Mouse (Mus musculus): ENCODE measurements around the gene Nfkbiz. TPM values are rescaled to one million over a fixed set of nuclear protein-coding genes. Genes with fewer than 3 reads are reported as not detected.
"Not testable (repeated sequence)": the region's sequence is repeated elsewhere in the genome, so short reads cannot be mapped to it uniquely, and the experiment has no call there.

Gene Nfkbiz
- polyA plus RNA-seq, 1 experiment from 2014 or later = 1.8 TPM

DNA sequence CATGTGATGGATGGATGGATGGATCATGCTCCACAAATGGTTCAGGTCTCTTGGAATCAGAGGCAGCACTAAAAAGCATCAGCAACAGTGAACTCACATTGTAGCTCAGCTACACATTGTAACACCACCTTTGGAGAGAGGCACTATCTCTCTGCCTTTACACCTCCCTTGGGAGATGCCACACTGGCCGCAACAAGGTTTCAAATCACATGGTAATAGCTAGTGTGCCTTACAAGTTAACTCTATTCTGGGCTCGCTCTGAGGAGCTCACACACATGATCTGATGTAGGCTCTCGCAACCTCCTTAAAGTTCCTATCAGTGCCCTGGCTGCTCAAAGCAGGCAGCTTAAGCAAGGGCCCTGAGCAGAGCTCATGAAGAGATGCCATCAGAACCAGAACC lies 11.8 kb upstream of the Nfkbiz start:
- H3K36me3 ChIP-seq = peaks cover 8% of the 10 kb centered on the region; the same call in 1 of the 2 replicates
- no peaks in the 10 kb centered on the region for H3K27me3 ChIP-seq
- ATAC-seq (ENCODE audit: low FRiP score) = no peak
- no peak overlapping the region for H3K9ac ChIP-seq
- H3K4me1 ChIP-seq = no peaks in the 10 kb centered on the region
- no peak overlapping the region for H3K4me2 ChIP-seq (replicated peaks)
- H3K4me3 ChIP-seq = no peak overlapping the region
- no peak overlapping the region for H3K27ac ChIP-seq
- WGBS = 92% methylated on average over 3 of the region's 3 CpGs
- H3K9me3 ChIP-seq (replicated peaks) = no peaks in the 10 kb centered on the region

DNA sequence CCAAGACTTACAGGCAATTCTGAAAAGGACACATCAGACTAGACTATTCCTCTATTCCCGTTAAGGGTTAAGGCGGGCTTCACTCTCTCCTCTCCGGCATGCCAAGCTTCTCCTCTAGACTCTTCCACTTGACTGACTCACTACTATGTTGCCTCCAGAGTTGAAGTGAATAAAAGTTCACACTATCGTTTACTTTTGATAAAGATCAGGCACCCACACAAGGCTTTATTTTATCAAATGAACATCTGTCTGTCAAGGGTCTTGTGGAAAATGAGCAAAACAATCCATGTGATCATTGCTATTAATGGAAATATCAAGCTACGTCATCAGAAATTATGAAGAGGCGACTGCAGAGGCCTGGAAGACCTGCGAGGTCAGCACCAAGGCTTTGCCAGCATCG lies 9.0 kb upstream of the Nfkbiz start:
- WGBS = 87% methylated on average over 8 of the region's 8 CpGs
- Histone ChIP-seq H3K36me3 (peaks cover 17% of the 10 kb centered on the region), H3K4me2 (replicated peaks) (no peak overlapping the region), H3K27ac (no peak overlapping the region), H3K27me3 (no peaks in the 10 kb centered on the region), H3K9me3 (replicated peaks) (no peaks in the 10 kb centered on the region; the same call in 1 of the 2 replicates), H3K9ac (no peak overlapping the region), H3K4me3 (no peak overlapping the region), H3K4me1 (no peaks in the 10 kb centered on the region)
- ATAC-seq (ENCODE audit: low FRiP score) = no peak

DNA sequence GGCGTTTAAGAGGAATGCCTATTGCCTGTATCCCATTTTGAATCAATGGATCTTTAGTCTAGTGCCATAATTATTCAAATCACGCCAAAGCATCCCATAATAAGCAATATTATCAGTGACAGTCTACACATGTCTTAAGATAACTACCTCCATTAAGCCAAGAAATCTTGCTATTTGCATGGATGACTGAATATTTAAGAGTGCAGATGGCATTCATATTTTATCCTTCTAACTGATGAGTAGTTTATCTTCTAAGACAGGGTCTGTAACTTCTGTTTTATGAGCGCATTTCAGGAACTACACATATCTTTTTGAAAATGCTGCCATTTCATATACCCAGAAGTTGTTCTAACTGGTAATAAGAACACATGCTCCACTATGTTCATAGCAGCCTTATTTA lies 6.1 kb upstream of the Nfkbiz start:
- H3K4me2 ChIP-seq (replicated peaks) = no peak overlapping the region
- no peaks in the 10 kb centered on the region; the same call in 1 of the 2 replicates for H3K9me3 ChIP-seq (replicated peaks)
- no peak overlapping the region for H3K4me3 ChIP-seq
- no peak for ATAC-seq (ENCODE audit: low FRiP score)
- H3K27ac ChIP-seq = no peak overlapping the region
- H3K4me1 ChIP-seq = no peaks in the 10 kb centered on the region
- WGBS = 96% methylated on average over 3 of the region's 3 CpGs
- H3K36me3 ChIP-seq = peaks cover 17% of the 10 kb centered on the region
- no peaks in the 10 kb centered on the region for H3K27me3 ChIP-seq
- H3K9ac ChIP-seq = no peak overlapping the region

DNA sequence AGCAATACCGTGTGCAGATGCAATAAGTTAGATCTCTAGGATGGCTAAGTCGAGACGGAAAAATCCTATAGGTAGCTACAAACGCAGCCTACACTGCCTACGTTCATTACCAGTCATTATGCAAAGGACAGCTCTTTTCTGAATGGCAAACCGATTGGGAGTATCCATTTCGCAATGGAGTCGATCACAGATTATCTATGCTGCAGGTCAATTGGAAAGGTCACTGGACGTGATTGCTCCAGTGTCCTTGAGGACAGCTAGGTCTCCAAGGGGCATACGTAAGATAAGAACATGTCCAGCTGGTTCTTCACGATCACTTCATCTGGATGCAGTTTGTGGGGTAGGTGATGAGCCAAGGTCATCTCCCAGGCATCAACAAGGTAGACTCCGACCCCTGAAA lies 5.2 kb upstream of the Nfkbiz start:
- Histone ChIP-seq H3K4me3 (no peak overlapping the region), H3K27ac (no peak overlapping the region), H3K4me2 (replicated peaks) (no peak overlapping the region), H3K4me1 (no peaks in the 10 kb centered on the region), H3K9me3 (replicated peaks) (no peaks in the 10 kb centered on the region; the same call in 1 of the 2 replicates), H3K27me3 (no peaks in the 10 kb centered on the region), H3K36me3 (peaks cover 13% of the 10 kb centered on the region), H3K9ac (no peak overlapping the region)
- no peak for ATAC-seq (ENCODE audit: low FRiP score)
- 94% methylated on average over 12 of the region's 12 CpGs for WGBS

DNA sequence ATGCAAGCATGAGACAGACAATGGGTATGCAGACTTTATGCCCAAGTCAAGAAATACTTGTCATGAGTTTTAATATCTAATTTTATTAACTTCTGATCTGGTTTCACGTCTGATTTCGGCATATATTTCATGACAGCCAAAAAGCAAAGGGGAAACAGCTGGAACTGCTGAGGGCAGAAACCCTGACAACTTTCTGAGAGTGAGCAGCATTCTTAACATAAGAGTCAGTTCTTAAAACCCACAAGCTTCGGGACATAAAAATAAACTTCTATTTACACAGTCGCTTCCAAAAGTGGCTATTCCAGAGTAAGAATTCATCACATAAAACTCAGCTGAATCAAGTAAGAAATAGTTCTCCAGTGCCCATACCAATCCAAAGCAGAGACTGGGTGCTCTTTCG lies 4.4 kb upstream of the Nfkbiz start:
- H3K9me3 ChIP-seq (replicated peaks) = no peaks in the 10 kb centered on the region; the same call in 1 of the 2 replicates
- no peak overlapping the region for H3K9ac ChIP-seq
- WGBS = 93% methylated on average over 5 of the region's 5 CpGs
- H3K36me3 ChIP-seq = peaks cover 10% of the 10 kb centered on the region
- no peaks in the 10 kb centered on the region for H3K27me3 ChIP-seq
- H3K4me3 ChIP-seq = no peak overlapping the region
- H3K4me2 ChIP-seq (replicated peaks) = no peak overlapping the region
- no peaks in the 10 kb centered on the region for H3K4me1 ChIP-seq
- no peak for ATAC-seq (ENCODE audit: low FRiP score)
- H3K27ac ChIP-seq = no peak overlapping the region

DNA sequence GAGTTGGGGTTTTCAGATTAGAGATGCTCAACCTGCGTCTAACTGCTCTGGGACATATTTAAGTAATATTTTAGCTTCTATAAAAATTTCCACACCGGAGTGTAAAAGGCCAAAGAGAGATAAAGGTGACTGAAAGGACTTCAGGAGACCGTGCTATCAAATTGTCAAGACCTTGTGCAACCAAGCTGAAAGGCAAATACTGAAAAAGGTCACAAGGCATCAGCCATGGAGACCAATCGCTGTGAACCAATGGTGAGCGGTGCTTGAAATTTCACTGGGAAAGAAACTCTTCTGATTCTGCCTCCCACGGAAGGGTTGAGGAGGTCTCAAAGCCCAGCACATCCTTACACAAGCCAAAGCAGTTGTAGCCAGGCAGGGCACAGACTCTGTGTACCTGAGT lies 2.8 kb upstream of the Nfkbiz start:
- Histone ChIP-seq H3K9me3 (replicated peaks) (no peaks in the 10 kb centered on the region; the same call in 1 of the 2 replicates), H3K27ac (no peak overlapping the region), H3K4me3 (no peak overlapping the region), H3K4me2 (replicated peaks) (no peak overlapping the region), H3K9ac (no peak overlapping the region), H3K4me1 (no peaks in the 10 kb centered on the region), H3K36me3 (peaks cover 10% of the 10 kb centered on the region), H3K27me3 (no peaks in the 10 kb centered on the region)
- ATAC-seq (ENCODE audit: low FRiP score) = no peak
- WGBS = 93% methylated on average over 6 of the region's 6 CpGs

DNA sequence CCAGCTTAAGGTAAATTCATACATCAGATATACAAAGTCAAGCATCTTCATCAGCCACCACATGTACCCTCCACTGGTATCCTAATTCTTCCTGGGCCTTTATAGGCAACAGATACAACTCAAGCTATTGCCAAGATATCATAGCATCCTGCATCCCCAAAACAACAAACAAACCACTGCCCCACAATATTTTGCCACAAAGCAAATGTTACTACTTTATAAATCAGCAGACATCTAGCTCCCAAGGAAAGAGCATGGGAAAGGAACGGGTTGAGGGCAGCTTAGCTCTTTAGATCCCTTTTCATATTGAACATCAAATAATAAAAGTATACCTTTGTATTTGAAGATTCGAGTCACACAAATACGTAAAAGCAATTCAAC lies 580 bp downstream of the Nfkbiz start:
- H3K9ac ChIP-seq = peak overlapping the region; percentile 80
- WGBS = 16% methylated on average over 3 of the region's 3 CpGs
- ATAC-seq (ENCODE audit: low FRiP score) = no peak
- no peaks in the 10 kb centered on the region for H3K9me3 ChIP-seq (replicated peaks)
- peak overlapping the region; percentile 72 for H3K4me2 ChIP-seq (replicated peaks)
- no peaks in the 10 kb centered on the region for H3K4me1 ChIP-seq
- no peaks in the 10 kb centered on the region for H3K27me3 ChIP-seq
- H3K4me3 ChIP-seq = peak overlapping the region; percentile 61
- no peaks in the 10 kb centered on the region for H3K36me3 ChIP-seq
- H3K27ac ChIP-seq = no peak overlapping the region

DNA sequence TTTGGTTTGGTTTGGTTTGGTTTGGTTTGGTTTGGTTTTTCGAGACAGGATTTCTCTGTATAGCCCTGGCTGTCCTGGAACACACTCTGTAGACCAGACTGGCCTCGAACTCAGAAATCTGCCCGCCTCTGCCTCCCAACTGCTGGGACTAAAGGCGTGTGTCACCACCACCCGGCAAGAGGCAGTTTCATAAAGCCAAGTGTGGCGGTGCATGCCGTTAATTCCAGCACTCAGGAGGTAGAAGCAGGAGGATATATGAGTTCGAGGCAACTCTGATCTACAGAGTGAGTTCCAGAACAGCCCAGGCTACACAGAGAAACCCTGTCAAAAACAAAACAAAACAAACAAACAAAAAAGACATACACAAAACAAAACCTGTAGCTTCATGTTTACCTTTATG lies 1.0 kb downstream of the Nfkbiz start:
- 91% methylated on average over 8 of the region's 8 CpGs for WGBS
- not testable (repeated sequence) for H3K4me1 ChIP-seq; H3K4me2 ChIP-seq (replicated peaks); H3K36me3 ChIP-seq; H3K4me3 ChIP-seq; H3K9me3 ChIP-seq (replicated peaks); H3K9ac ChIP-seq; H3K27me3 ChIP-seq; H3K27ac ChIP-seq; ATAC-seq (ENCODE audit: low FRiP score)

DNA sequence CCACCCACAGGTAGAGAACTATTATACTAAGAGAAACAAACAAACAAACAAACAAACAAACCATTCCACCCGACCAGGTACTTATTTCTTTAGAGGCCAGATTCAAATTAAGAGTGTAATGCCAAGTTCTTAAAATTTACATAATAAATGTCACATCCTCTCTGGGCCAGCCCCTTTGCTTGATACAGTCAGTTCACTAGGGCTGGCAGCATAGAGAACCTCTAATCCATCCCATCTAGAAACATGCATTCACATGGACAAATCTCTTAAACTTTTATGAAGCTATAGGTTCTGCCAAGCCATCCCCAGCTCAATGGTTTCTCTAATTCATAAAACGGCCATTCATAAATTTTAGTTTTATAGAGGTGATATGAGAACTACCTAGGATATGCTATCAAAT lies 1.5 kb downstream of the Nfkbiz start:
- ATAC-seq (ENCODE audit: low FRiP score) = no peak
- 83% methylated on average over 2 of the region's 2 CpGs for WGBS

DNA sequence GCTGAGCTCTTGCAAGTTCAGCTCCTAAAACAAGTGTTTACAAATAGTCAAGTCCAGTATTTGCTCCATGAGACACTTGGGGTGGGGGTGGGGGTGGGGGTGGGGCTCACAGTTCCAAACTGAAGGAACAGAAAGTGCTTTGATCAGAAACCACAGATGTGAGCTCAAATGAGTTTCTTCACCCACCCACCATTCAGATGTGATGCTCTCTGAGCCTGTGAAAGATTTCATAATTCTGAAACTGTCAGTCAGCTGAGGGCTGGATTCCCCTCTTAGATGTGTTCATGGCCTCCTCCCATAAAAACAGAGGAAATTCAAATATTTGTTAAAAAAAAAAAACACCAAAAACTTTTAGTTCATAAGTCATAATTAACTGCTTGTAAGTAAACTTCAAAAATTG lies 2.9 kb downstream of the Nfkbiz start:
- no peaks in the 10 kb centered on the region for H3K27me3 ChIP-seq
- H3K9me3 ChIP-seq (replicated peaks) = no peaks in the 10 kb centered on the region
- no peak overlapping the region for H3K4me2 ChIP-seq (replicated peaks)
- H3K4me3 ChIP-seq = no peak overlapping the region
- no peaks in the 10 kb centered on the region for H3K4me1 ChIP-seq
- no peak overlapping the region for H3K9ac ChIP-seq
- no peak overlapping the region for H3K27ac ChIP-seq
- ATAC-seq (ENCODE audit: low FRiP score) = no peak
- H3K36me3 ChIP-seq = no peaks in the 10 kb centered on the region

More for the DNA sequence above, 1.5 kb downstream of the Nfkbiz start:
- no peaks in the 10 kb centered on the region for H3K4me1 ChIP-seq
- H3K36me3 ChIP-seq = no peaks in the 10 kb centered on the region
- H3K4me2 ChIP-seq (replicated peaks) = no peak overlapping the region
- no peak overlapping the region for H3K27ac ChIP-seq
- H3K9me3 ChIP-seq (replicated peaks) = no peaks in the 10 kb centered on the region
- H3K4me3 ChIP-seq = no peak overlapping the region
- no peaks in the 10 kb centered on the region for H3K27me3 ChIP-seq
- no peak overlapping the region for H3K9ac ChIP-seq

DNA sequence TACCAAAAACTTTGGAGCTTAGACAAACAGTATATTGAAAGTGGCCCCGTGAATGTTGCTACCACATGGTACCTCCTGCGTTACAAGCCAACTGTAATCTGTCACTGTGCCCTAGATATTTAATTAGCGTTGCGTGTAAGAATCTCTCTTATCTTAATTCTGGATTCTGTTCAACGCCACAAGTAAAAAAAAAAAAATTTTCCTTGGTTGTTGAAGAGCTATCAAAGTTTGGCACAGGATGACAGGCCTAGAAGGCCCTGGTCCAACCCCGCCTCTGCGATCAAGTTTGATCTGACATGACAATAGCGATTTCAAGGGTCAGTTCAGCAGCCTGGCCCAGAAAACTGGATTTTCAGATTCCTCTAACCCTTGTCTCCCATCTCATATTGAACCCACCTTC lies 6.1 kb downstream of the Nfkbiz start:
- no peak overlapping the region for H3K27ac ChIP-seq
- WGBS = 95% methylated on average over 8 of the region's 8 CpGs

DNA sequence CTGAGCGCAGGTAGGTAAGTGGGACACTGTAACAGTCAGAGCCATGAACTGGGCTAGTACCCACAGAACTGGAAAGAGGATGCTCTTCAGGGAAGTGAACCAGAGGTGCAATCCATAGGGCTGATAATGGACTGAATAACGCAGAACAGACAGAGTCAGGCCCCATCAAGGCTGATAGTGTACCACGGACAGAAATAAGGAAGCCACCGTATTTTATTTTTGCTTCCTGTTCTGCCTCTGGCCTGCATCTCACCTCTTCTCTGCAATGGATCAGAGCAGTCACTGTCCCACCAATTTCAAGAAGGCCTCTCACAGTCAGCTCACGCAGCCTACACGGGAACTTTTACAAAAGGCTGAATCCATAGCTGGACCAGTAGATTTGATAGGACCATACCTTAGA lies 6.7 kb downstream of the Nfkbiz start:
- ATAC-seq (ENCODE audit: low FRiP score) = no peak
- Histone ChIP-seq H3K27me3 (no peaks in the 10 kb centered on the region), H3K9ac (no peak overlapping the region), H3K4me1 (no peaks in the 10 kb centered on the region), H3K27ac (no peak overlapping the region), H3K36me3 (no peaks in the 10 kb centered on the region), H3K4me3 (no peak overlapping the region), H3K4me2 (replicated peaks) (no peak overlapping the region), H3K9me3 (replicated peaks) (no peaks in the 10 kb centered on the region)
- WGBS = 97% methylated on average over 6 of the region's 6 CpGs

More for the DNA sequence above, 6.1 kb downstream of the Nfkbiz start:
- Histone ChIP-seq H3K4me3 (no peak overlapping the region), H3K9me3 (replicated peaks) (no peaks in the 10 kb centered on the region), H3K36me3 (no peaks in the 10 kb centered on the region), H3K4me1 (no peaks in the 10 kb centered on the region), H3K4me2 (replicated peaks) (no peak overlapping the region), H3K27me3 (no peaks in the 10 kb centered on the region), H3K9ac (no peak overlapping the region)
- no peak for ATAC-seq (ENCODE audit: low FRiP score)

DNA sequence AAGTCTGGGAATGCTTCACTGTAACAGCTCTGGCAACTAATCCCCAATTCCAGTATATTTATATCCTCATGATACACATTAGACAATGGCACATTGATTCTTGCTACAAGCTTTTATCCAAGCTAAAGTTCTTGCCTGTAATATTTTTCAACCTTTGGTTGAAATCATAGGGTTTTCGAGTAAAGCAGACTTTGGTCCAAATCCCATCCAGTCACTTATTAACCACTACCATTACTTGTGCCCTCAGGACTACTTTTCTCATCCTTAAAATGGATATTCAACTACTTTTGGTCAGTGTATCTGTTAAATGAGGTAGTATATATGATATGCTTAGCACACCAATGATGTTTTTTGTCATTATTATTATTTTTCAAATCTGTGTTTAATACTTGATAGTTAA lies 7.2 kb downstream of the Nfkbiz start:
- no peak overlapping the region for H3K9ac ChIP-seq
- H3K27me3 ChIP-seq = no peaks in the 10 kb centered on the region
- H3K4me2 ChIP-seq (replicated peaks) = no peak overlapping the region
- ATAC-seq (ENCODE audit: low FRiP score) = no peak
- WGBS = 86% methylated on average over 1 of the region's 1 CpGs
- H3K9me3 ChIP-seq (replicated peaks) = no peaks in the 10 kb centered on the region
- H3K4me1 ChIP-seq = no peaks in the 10 kb centered on the region
- no peak overlapping the region for H3K27ac ChIP-seq
- H3K4me3 ChIP-seq = no peak overlapping the region
- H3K36me3 ChIP-seq = no peaks in the 10 kb centered on the region

All from hindbrain, embryonic 12.5 days (tissue).